In the genomic region with DNA sequence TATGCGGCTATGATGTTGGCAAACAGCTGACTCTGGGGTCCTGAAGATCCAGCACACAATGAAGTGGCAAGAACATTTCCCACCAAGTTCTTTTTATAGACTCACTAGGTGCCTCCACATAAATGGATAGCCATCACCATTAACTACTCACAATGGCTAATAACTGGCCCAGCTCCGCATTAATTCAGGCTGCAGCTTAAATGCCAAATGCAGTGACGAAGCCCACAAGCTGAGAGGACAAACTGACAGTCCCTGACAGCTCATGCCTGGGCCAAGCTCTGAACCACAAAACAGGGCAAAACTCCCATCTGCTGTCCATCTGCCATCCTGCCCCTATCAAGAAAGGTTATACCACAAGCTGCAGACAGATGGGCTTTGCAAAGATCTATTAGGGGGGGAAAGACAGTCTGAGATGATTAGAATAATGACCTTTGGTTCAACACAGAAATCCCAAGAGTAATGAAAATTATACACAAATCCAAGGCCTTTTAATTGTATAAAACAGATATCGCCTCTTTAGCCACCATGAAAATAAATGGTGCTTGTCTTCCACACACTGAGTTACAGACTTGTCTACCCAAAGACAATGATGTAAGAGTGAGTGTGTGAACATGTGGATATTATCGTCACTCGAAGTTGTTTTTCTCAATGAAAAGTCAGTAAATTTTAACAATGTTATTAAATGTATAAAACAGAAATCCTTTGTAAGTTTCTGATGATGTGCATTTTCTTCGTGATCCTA, we compare ENCODE assay signal across 14 mouse cellular contexts.
DNase-seq lines count a peak whose midpoint lies in the region; ATAC-seq and TF ChIP-seq lines count a peak whose summit lies in the region.
"Had no signal": no experiment of that assay in that cellular context is flagged by ENCODE, and none has a peak within 500 bp of the region (broad histone marks: within the 10 kb centered on the region; RNA-seq: fewer than 3 reads in every experiment).

No protein-coding gene starts in this region.

- TF ChIP-seq POLR2A in kidney, adult 2 months (IDR thresholded peaks at IDR 0.05; ENCODE audit: low read depth, low read length): no peak

- no peak for TF ChIP-seq CTCF in kidney, adult 2 months (conservative IDR thresholded peaks at IDR 0.05; ENCODE audit: insufficient read depth, insufficient read length, low read depth, low read length)

- H3K4me1 ChIP-seq in embryonic facial prominence, embryonic 14.5 days (ENCODE audit: control insufficient read depth, insufficient read depth, low read length): no peaks in the 10 kb centered on the region
- H3K4me1 ChIP-seq in kidney, adult 2 months (ENCODE audit: control insufficient read depth, insufficient read depth, low read length): 0 out of 2 replicates have a peak, but pooled peaks cover 4% of the 10 kb centered on the region
- H3K4me1 ChIP-seq: embryonic facial prominence, embryonic 15.5 days; limb, embryonic 13.5 days had no signal

- H3K27me3 ChIP-seq in embryonic facial prominence, embryonic 14.5 days (replicated peaks; ENCODE audit: control insufficient read depth, insufficient read depth, low read length): no peaks in the 10 kb centered on the region
- no peaks in the 10 kb centered on the region; the same call in 1 of the 2 replicates for H3K27me3 ChIP-seq in kidney, adult 2 months (replicated peaks; ENCODE audit: control insufficient read depth, insufficient read depth, low read length)
- H3K27me3 ChIP-seq: embryonic facial prominence, embryonic 15.5 days; limb, embryonic 13.5 days had no signal

- peak; percentile 91 for DNase-seq in brain, adult 2 months (ENCODE audit: low read depth, low spot score)
- peak; percentile 71 for DNase-seq in cerebellum, adult 11-12 months
- peak; percentile 42 for DNase-seq in embryonic facial prominence, embryonic 14.5 days (ENCODE audit: low spot score)
- DNase-seq in mesoderm, embryonic 11.5 days (ENCODE audit: low read depth, low spot score): peak; percentile 68
- DNase-seq in thymus, postnatal 14 days: no peak
- no peak for DNase-seq in frontal cortex, postnatal 25 days (ENCODE audit: low spot score in 2 of 2)
- no peak for DNase-seq in kidney, adult 2 months
- no peak for DNase-seq in kidney, adult 9 months
- DNase-seq: adrenal gland, postnatal 10 days; gastrocnemius, postnatal 10 days; heart, postnatal 10 days; right cerebral cortex, postnatal 4 days had no signal

- no peak overlapping the region for H3K27ac ChIP-seq in embryonic facial prominence, embryonic 14.5 days (replicated peaks; ENCODE audit: low read depth, low read length)
- no peak overlapping the region for H3K27ac ChIP-seq in kidney, adult 2 months (ENCODE audit: insufficient read depth, low read depth, low read length)
- H3K27ac ChIP-seq: embryonic facial prominence, embryonic 15.5 days; limb, embryonic 13.5 days had no signal

- WGBS in embryonic facial prominence, embryonic 14.5 days: 67% methylated on average over 7 of the region's 7 CpGs
- WGBS in kidney, adult 2 months: 92% methylated on average over 7 of the region's 7 CpGs

- H3K9ac ChIP-seq in embryonic facial prominence, embryonic 14.5 days (ENCODE audit: low read depth, low read length): no peak overlapping the region
- H3K9ac ChIP-seq: embryonic facial prominence, embryonic 15.5 days; limb, embryonic 13.5 days had no signal

- no peak overlapping the region for H3K4me3 ChIP-seq in embryonic facial prominence, embryonic 14.5 days (ENCODE audit: low read depth, low read length)
- no peak overlapping the region for H3K4me3 ChIP-seq in kidney, adult 2 months (ENCODE audit: insufficient read depth, low read depth, low read length)
- H3K4me3 ChIP-seq: embryonic facial prominence, embryonic 15.5 days; limb, embryonic 13.5 days had no signal

- peaks cover 3% of the 10 kb centered on the region; the same call in 1 of the 2 replicates for H3K9me3 ChIP-seq in embryonic facial prominence, embryonic 14.5 days (ENCODE audit: control insufficient read depth, low read length)
- H3K9me3 ChIP-seq: embryonic facial prominence, embryonic 15.5 days; limb, embryonic 13.5 days had no signal

- no peak overlapping the region for H3K4me2 ChIP-seq in embryonic facial prominence, embryonic 14.5 days (ENCODE audit: low read depth, low read length)
- H3K4me2 ChIP-seq: embryonic facial prominence, embryonic 15.5 days; limb, embryonic 13.5 days had no signal

- peak; percentile 62; the same call in 1 of the 2 replicates for ATAC-seq in embryonic facial prominence, embryonic 14.5 days (ENCODE audit: low read depth)

- H3K36me3 ChIP-seq in embryonic facial prominence, embryonic 14.5 days (ENCODE audit: control insufficient read depth, insufficient read depth, low read length): peaks cover 5% of the 10 kb centered on the region; the same call in 1 of the 2 replicates
- no peaks in the 10 kb centered on the region for H3K36me3 ChIP-seq in kidney, adult 2 months (ENCODE audit: control insufficient read depth, insufficient read depth, low read length)

Comparison
In these comparisons a context has a peak if more than half of its experiments do, and no peak if none do; other contexts are left out.
1. DNase-seq: peak in brain, adult 2 months (single experiment), cerebellum, adult 11-12 months (single experiment), embryonic facial prominence, embryonic 14.5 days (single experiment) and mesoderm, embryonic 11.5 days (single experiment); none in thymus, postnatal 14 days (single experiment), frontal cortex, postnatal 25 days (0 of 2), kidney, adult 2 months (single experiment) and kidney, adult 9 months (single experiment).